13 mouse cellular contexts compared by ENCODE assay signal in genomic region chr11:59161398-59161797, GRCm38 (mm10). TPM values are rescaled to one million over a fixed set of nuclear protein-coding genes. Genes with fewer than 3 reads are reported as not detected.
DNase-seq lines count a peak whose midpoint lies in the region; ATAC-seq and TF ChIP-seq lines count a peak whose summit lies in the region.
"Had no signal": no experiment of that assay in that cellular context is flagged by ENCODE, and none has a peak within 500 bp of the region (broad histone marks: within the 10 kb centered on the region; RNA-seq: fewer than 3 reads in every experiment).

No protein-coding gene starts in this region.

- no peaks in the 10 kb centered on the region for H3K9me3 ChIP-seq in forebrain, postnatal 0 days (ENCODE audit: low read length)
- H3K9me3 ChIP-seq: hindbrain, embryonic 10.5 days; neural tube, embryonic 15.5 days had no signal

- ATAC-seq in forebrain, postnatal 0 days = no peak

- peak overlapping the region; percentile 90 for H3K4me2 ChIP-seq in myocyte (ENCODE audit: low read depth)
- no peak overlapping the region for H3K4me2 ChIP-seq in forebrain, postnatal 0 days (ENCODE audit: low read depth)

- no peak for TF ChIP-seq POLR2A in liver, adult 2 months (IDR thresholded peaks at IDR 0.05; ENCODE audit: extremely low read depth, insufficient read depth, low read length)
- TF ChIP-seq POLR2A in myocyte (IDR thresholded peaks at IDR 0.05; ENCODE audit: insufficient read length, low read depth) = no peak

- intact Hi-C loops in heart, postnatal 14 days (cut with DNase I) = no loop called here
- intact Hi-C loops in left cerebral cortex, postnatal 4 days (cut with DNase I) = no loop called here

- no peak overlapping the region for H3ac ChIP-seq in myocyte (ENCODE audit: control insufficient read depth, insufficient read length)

- H3K4me3 ChIP-seq in liver, adult 2 months (ENCODE audit: insufficient read depth, low read depth, low read length) = no peak overlapping the region
- no peak overlapping the region for H3K4me3 ChIP-seq in myocyte
- H3K4me3 ChIP-seq in forebrain, postnatal 0 days (ENCODE audit: low read depth, low read length) = no peak overlapping the region
- H3K4me3 ChIP-seq: hindbrain, embryonic 10.5 days; neural tube, embryonic 15.5 days had no signal

- H3K27me3 ChIP-seq in liver, adult 2 months (ENCODE audit: control insufficient read depth, insufficient read depth, low read length) = no peaks in the 10 kb centered on the region
- no peaks in the 10 kb centered on the region for H3K27me3 ChIP-seq in myocyte (ENCODE audit: control insufficient read depth, insufficient read depth, insufficient read length)
- no peaks in the 10 kb centered on the region for H3K27me3 ChIP-seq in forebrain, postnatal 0 days (ENCODE audit: insufficient read depth, low read length)
- H3K27me3 ChIP-seq: neural tube, embryonic 15.5 days had no signal

- no peaks in the 10 kb centered on the region for H3K79me2 ChIP-seq in liver, adult 2 months (ENCODE audit: control insufficient read depth, insufficient read depth, low read length)
- no peaks in the 10 kb centered on the region for H3K79me2 ChIP-seq in myocyte (ENCODE audit: control insufficient read depth, insufficient read depth)

- peaks cover 4% of the 10 kb centered on the region; the same call in 1 of the 2 replicates for H3K4me1 ChIP-seq in liver, adult 2 months (ENCODE audit: control insufficient read depth, insufficient read depth, low read length)
- peaks cover 16% of the 10 kb centered on the region for H3K4me1 ChIP-seq in forebrain, postnatal 0 days (ENCODE audit: insufficient read depth)

- 0 out of 2 replicates have a peak, but pooled peaks have one; percentile 16 for TF ChIP-seq CTCF in liver, adult 2 months (IDR thresholded peaks at IDR 0.05; ENCODE audit: low read depth, low read length)
- TF ChIP-seq CTCF in forebrain, postnatal 0 days (IDR thresholded peaks at IDR 0.05; ENCODE audit: low read depth) = no peak

- no peak overlapping the region for H3K9ac ChIP-seq in liver, adult 2 months (ENCODE audit: low read depth, low read length)
- H3K9ac ChIP-seq in forebrain, postnatal 0 days = no peak overlapping the region
- H3K9ac ChIP-seq: neural tube, embryonic 15.5 days had no signal

- H3K36me3 ChIP-seq in liver, adult 2 months (ENCODE audit: control insufficient read depth, insufficient read depth, low read length) = peaks cover 3% of the 10 kb centered on the region; the same call in 1 of the 2 replicates
- no peaks in the 10 kb centered on the region for H3K36me3 ChIP-seq in myocyte (ENCODE audit: control insufficient read depth, insufficient read depth)
- peaks cover 14% of the 10 kb centered on the region for H3K36me3 ChIP-seq in forebrain, postnatal 0 days (ENCODE audit: insufficient read depth)

- WGBS in liver, adult 2 months = 83% methylated on average over 5 of the region's 5 CpGs
- 68% methylated on average over 5 of the region's 5 CpGs for WGBS in forebrain, postnatal 0 days

- peak; percentile 28 to 32 for DNase-seq in cerebellum, postnatal 10 days
- DNase-seq in cerebellum, postnatal 25 days = no peak
- DNase-seq in liver, adult 2 months (ENCODE audit: extremely low read depth, low read depth, low spot score) = no peak
- DNase-seq in liver = no peak
- peak; percentile 58 to 73 for DNase-seq in heart, postnatal 14 days
- DNase-seq in forebrain, postnatal 0 days = no peak
- no peak for DNase-seq in left cerebral cortex, postnatal 4 days
- DNase-seq: adrenal gland, postnatal 10 days; cerebellum, postnatal 14 days had no signal

- H3K27ac ChIP-seq in liver, adult 2 months (replicated peaks; ENCODE audit: insufficient read depth, low read depth, low read length) = no peak overlapping the region
- H3K27ac ChIP-seq in forebrain, postnatal 0 days (ENCODE audit: low read depth, low read length) = no peak overlapping the region
- H3K27ac ChIP-seq: hindbrain, embryonic 10.5 days; neural tube, embryonic 15.5 days had no signal

TF ChIP-seq in myocyte, 11 proteins besides CTCF, POLR2A, EP300 and RAD21:
- peak; percentile 97 to 99 (median 98) for TF ChIP-seq MYOG (IDR thresholded peaks at IDR 0.05; ENCODE audit: control insufficient read depth in 1 of 3, insufficient read depth in 1 of 3, insufficient read length in 2 of 3, low read depth in 2 of 3)
- TF ChIP-seq TCF12 (IDR thresholded peaks at IDR 0.05; ENCODE audit: insufficient read depth, poor library complexity, severe bottlenecking) = peak; percentile 99
- no peak for TF ChIP-seq MAX (IDR thresholded peaks at IDR 0.05; ENCODE audit: low read depth)
- peak; percentile 98 for TF ChIP-seq TCF3 (IDR thresholded peaks at IDR 0.05; ENCODE audit: insufficient read length, low read depth)
- no peak for TF ChIP-seq REST (IDR thresholded peaks at IDR 0.05; ENCODE audit: insufficient read depth, insufficient read length)
- peak; percentile 96 to 97 (median 97) for TF ChIP-seq MYOD1 (IDR thresholded peaks at IDR 0.05; ENCODE audit: control insufficient read depth in 1 of 3, insufficient read length in 2 of 3, low read depth in 2 of 3)

RNA-seq across cellular contexts. Expression of gene Iba57, which starts 2.1 kb away (rescaled TPM):
- 5.3 and 6.4 TPM in 2 replicates for total RNA-seq in liver, adult 2 months (2014; rRNA removed)
- polyA plus RNA-seq in liver, adult 2 months (2012; rRNA removed) = 6.8 and 7.3 TPM in 2 replicates
- 10 to 100 TPM; 14.7 to 17.7 TPM for total RNA-seq in heart, postnatal 14 days (2021)
- 3.8 TPM for polyA plus RNA-seq in myocyte (2012; fragmentation: generic; extraction: Trizol)
- 11.2 and 13.8 TPM in 2 replicates for total RNA-seq in forebrain, postnatal 0 days (2014; rRNA removed)
- polyA plus RNA-seq in forebrain, postnatal 0 days (2015; fragmentation: Nextera tagmentation; extraction: Ambion mirVana) = 10.8 and 11.1 TPM in 2 replicates
- total RNA-seq in left cerebral cortex, postnatal 4 days (2021) = 10 to 100 TPM in 1 of 2 experiments, 1 to 10 TPM in 1; 8.9 to 13.1 TPM

RNA-seq across cellular contexts. Expression of gene Gjc2, which starts 21.6 kb away (rescaled TPM):
- 0.40 and 0.46 TPM in 2 replicates for total RNA-seq in liver, adult 2 months (2014; rRNA removed)
- polyA plus RNA-seq in liver, adult 2 months (2012; rRNA removed) = 0.66 and 0.76 TPM in 2 replicates
- 1 to 10 TPM; 1.1 TPM for total RNA-seq in heart, postnatal 14 days (2021)
- 0.04 TPM for polyA plus RNA-seq in myocyte (2012; fragmentation: generic; extraction: Trizol)
- total RNA-seq in forebrain, postnatal 0 days (2014; rRNA removed) = 0.76 and 1.2 TPM in 2 replicates
- polyA plus RNA-seq in forebrain, postnatal 0 days (2015; fragmentation: Nextera tagmentation; extraction: Ambion mirVana) = 0.19 and 0.31 TPM in 2 replicates
- under 1 TPM; 0.86 to 0.89 TPM for total RNA-seq in left cerebral cortex, postnatal 4 days (2021)
- total RNA-seq: megakaryocyte progenitor cell, adult 5-6 weeks had no signal

RNA-seq across cellular contexts. Expression of gene Obscn, which starts 25.2 kb away (rescaled TPM):
- 0.07 and 0.83 TPM in 2 replicates for total RNA-seq in liver, adult 2 months (2014; rRNA removed)
- polyA plus RNA-seq in liver, adult 2 months (2012; rRNA removed) = 0.02 and 0.07 TPM in 2 replicates
- 100 to 1,000 TPM; 506 to 513 TPM for total RNA-seq in heart, postnatal 14 days (2021)
- 25.0 TPM for polyA plus RNA-seq in myocyte (2012; fragmentation: generic; extraction: Trizol)
- 1.5 and 1.7 TPM in 2 replicates for total RNA-seq in forebrain, postnatal 0 days (2014; rRNA removed)
- 0.23 and 0.31 TPM in 2 replicates for polyA plus RNA-seq in forebrain, postnatal 0 days (2015; fragmentation: Nextera tagmentation; extraction: Ambion mirVana)
- total RNA-seq in left cerebral cortex, postnatal 4 days (2021) = 1 to 10 TPM; 4.4 to 4.7 TPM
- polyA plus RNA-seq: hindbrain, embryonic 10.5 days had no signal

RNA-seq across cellular contexts. Expression of gene Guk1, which starts 30.6 kb away (rescaled TPM):
- total RNA-seq in liver, adult 2 months (2014; rRNA removed) = 46.2 and 48.3 TPM in 2 replicates
- polyA plus RNA-seq in liver, adult 2 months (2012; rRNA removed) = 48.7 and 69.7 TPM in 2 replicates
- total RNA-seq in heart, postnatal 14 days (2021) = 10 to 100 TPM; 79.4 to 83.8 TPM
- 63.5 TPM for polyA plus RNA-seq in myocyte (2012; fragmentation: generic; extraction: Trizol)
- 122 and 157 TPM in 2 replicates for total RNA-seq in forebrain, postnatal 0 days (2014; rRNA removed)
- 274 and 284 TPM in 2 replicates for polyA plus RNA-seq in forebrain, postnatal 0 days (2015; fragmentation: Nextera tagmentation; extraction: Ambion mirVana)
- total RNA-seq in left cerebral cortex, postnatal 4 days (2021) = 100 to 1,000 TPM in 1 of 2 experiments, 10 to 100 TPM in 1; 93.9 to 107 TPM

RNA-seq across cellular contexts. Expression of gene Mrpl55, which starts 40.9 kb away (rescaled TPM):
- 25.1 and 28.1 TPM in 2 replicates for total RNA-seq in liver, adult 2 months (2014; rRNA removed)
- 26.2 and 37.7 TPM in 2 replicates for polyA plus RNA-seq in liver, adult 2 months (2012; rRNA removed)
- total RNA-seq in heart, postnatal 14 days (2021) = 10 to 100 TPM; 91.5 to 95.2 TPM
- polyA plus RNA-seq in myocyte (2012; fragmentation: generic; extraction: Trizol) = 36.0 TPM
- total RNA-seq in forebrain, postnatal 0 days (2014; rRNA removed) = 45.2 and 69.5 TPM in 2 replicates
- 124 and 131 TPM in 2 replicates for polyA plus RNA-seq in forebrain, postnatal 0 days (2015; fragmentation: Nextera tagmentation; extraction: Ambion mirVana)
- total RNA-seq in left cerebral cortex, postnatal 4 days (2021) = 10 to 100 TPM; 28.8 to 33.5 TPM

Comparison
In these comparisons a context has a peak if more than half of its experiments do, and no peak if none do; other contexts are left out.
1. DNase-seq: peak in cerebellum, postnatal 10 days (2 of 2) and heart, postnatal 14 days (2 of 2); none in cerebellum, postnatal 25 days (0 of 2), liver, adult 2 months (single experiment), liver (single experiment), forebrain, postnatal 0 days (single experiment) and left cerebral cortex, postnatal 4 days (single experiment).
2. RNA of gene Obscn, which starts 25.2 kb away (total RNA-seq): 506 to 513 TPM in heart, postnatal 14 days; 4.4 to 4.7 TPM in left cerebral cortex, postnatal 4 days, 1.5 to 1.7 TPM in forebrain, postnatal 0 days and 0.07 to 0.83 TPM in liver, adult 2 months; every median in the first group is over 10 times any median in the second.